ENCODE assay signal across 9 mouse cellular contexts in the genomic region with DNA sequence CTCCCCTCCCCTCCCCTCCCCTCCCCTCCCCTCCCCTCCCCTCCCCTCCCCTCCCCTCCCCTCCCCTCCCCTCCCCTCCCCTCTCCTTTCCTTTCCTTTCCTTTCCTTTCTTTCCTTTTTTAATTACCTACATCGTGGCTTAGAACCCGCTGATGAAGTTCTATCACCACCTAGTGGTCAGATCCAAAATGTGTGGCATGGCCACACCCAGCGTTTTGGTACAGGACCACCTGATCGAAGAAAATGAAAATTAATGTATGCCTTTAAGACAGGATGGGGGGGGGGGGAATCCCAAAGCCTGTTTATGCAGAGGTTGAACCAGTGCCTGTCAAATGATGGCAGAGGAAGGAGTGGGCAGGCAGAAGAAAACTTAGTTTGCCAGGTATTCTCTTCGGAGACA.
DNase-seq lines count a peak whose midpoint lies in the region; ATAC-seq and TF ChIP-seq lines count a peak whose summit lies in the region.
"Had no signal": no experiment of that assay in that cellular context is flagged by ENCODE, and none has a peak within 500 bp of the region (broad histone marks: within the 10 kb centered on the region; RNA-seq: fewer than 3 reads in every experiment).

No protein-coding gene starts in this region.

- DNase-seq in cerebellum, adult 18-20 months, result peak; percentile 46 to 47
- peak; percentile 75 to 80 for DNase-seq in cerebellum, postnatal 14 days
- peak; percentile 33 to 44 for DNase-seq in left cerebral cortex, postnatal 36 days (ENCODE audit: low spot score in 2 of 2)
- peak; percentile 30 for DNase-seq in thymus, postnatal 25 days

- ATAC-seq in cerebellum, adult (ENCODE audit: insufficient number of reproducible peaks, low FRiP score, low TSS enrichment), result no peak
- 0 out of 2 replicates have a peak, but pooled peaks have one; percentile 45 for ATAC-seq in hindbrain, embryonic 15.5 days (ENCODE audit: low FRiP score, low read depth)
- ATAC-seq in midbrain, embryonic 13.5 days, result 0 out of 2 replicates have a peak, but pooled peaks have one; percentile 28

- no peak overlapping the region for H3K4me3 ChIP-seq in E14TG2a.4 (replicated peaks; ENCODE audit: low read length)
- H3K4me3 ChIP-seq in hindbrain, embryonic 15.5 days, result no peak overlapping the region
- no peak overlapping the region for H3K4me3 ChIP-seq in midbrain, embryonic 13.5 days (replicated peaks)

- H3K4me1 ChIP-seq in E14TG2a.4 (replicated peaks; ENCODE audit: low read depth, low read length), result peaks cover 14% of the 10 kb centered on the region
- H3K4me1 ChIP-seq in hindbrain, embryonic 15.5 days (replicated peaks), result peaks cover 11% of the 10 kb centered on the region
- peaks cover 7% of the 10 kb centered on the region for H3K4me1 ChIP-seq in midbrain, embryonic 13.5 days (replicated peaks)

- intact Hi-C loops in left cerebral cortex, postnatal 36 days (cut with DNase I), result loop anchor here (1.0 to 10.0 kb wide), 4 partner anchors 1018 to 1417 kb away; a partner anchor contains a TSS

- peak; percentile 51 for TF ChIP-seq CTCF in E14TG2a.4 (conservative IDR thresholded peaks at IDR 0.05; ENCODE audit: low read length)

- H3K36me3 ChIP-seq in E14TG2a.4 (ENCODE audit: insufficient read depth, low read length), result no peaks in the 10 kb centered on the region
- no peaks in the 10 kb centered on the region for H3K36me3 ChIP-seq in hindbrain, embryonic 15.5 days
- no peaks in the 10 kb centered on the region for H3K36me3 ChIP-seq in midbrain, embryonic 13.5 days

- 0 out of 2 replicates have a peak overlapping the region, but pooled peaks have one; percentile 79 for H3K4me2 ChIP-seq in hindbrain, embryonic 15.5 days
- no peak overlapping the region for H3K4me2 ChIP-seq in midbrain, embryonic 13.5 days (replicated peaks)

- H3K9me3 ChIP-seq in E14TG2a.4 (ENCODE audit: low read length), result peaks cover 12% of the 10 kb centered on the region
- H3K9me3 ChIP-seq in hindbrain, embryonic 15.5 days, result no peaks in the 10 kb centered on the region
- H3K9me3 ChIP-seq in midbrain, embryonic 13.5 days, result no peaks in the 10 kb centered on the region

- WGBS in hindbrain, embryonic 15.5 days, result 19% methylated on average over 5 of the region's 5 CpGs
- 28% methylated on average over 5 of the region's 5 CpGs for WGBS in midbrain, embryonic 13.5 days

- H3K27me3 ChIP-seq in E14TG2a.4 (ENCODE audit: insufficient read depth, low read length), result peaks cover 13% of the 10 kb centered on the region
- H3K27me3 ChIP-seq in hindbrain, embryonic 15.5 days, result no peaks in the 10 kb centered on the region
- H3K27me3 ChIP-seq in midbrain, embryonic 13.5 days, result peaks cover 3% of the 10 kb centered on the region; the same call in 1 of the 2 replicates
- H3K27me3 ChIP-seq: Patski had no signal

- no peak overlapping the region for H3K27ac ChIP-seq in hindbrain, embryonic 15.5 days (replicated peaks)
- no peak overlapping the region for H3K27ac ChIP-seq in midbrain, embryonic 13.5 days

- H3K9ac ChIP-seq in hindbrain, embryonic 15.5 days, result no peak overlapping the region
- H3K9ac ChIP-seq in midbrain, embryonic 13.5 days (replicated peaks), result no peak overlapping the region
